Mouse (Mus musculus): Measurements from ENCODE around the gene Ift172.
"Not testable (repeated sequence)": the region's sequence is repeated elsewhere in the genome, so short reads cannot be mapped to it uniquely, and the experiment has no call there.

Ift172 gene

DNA sequence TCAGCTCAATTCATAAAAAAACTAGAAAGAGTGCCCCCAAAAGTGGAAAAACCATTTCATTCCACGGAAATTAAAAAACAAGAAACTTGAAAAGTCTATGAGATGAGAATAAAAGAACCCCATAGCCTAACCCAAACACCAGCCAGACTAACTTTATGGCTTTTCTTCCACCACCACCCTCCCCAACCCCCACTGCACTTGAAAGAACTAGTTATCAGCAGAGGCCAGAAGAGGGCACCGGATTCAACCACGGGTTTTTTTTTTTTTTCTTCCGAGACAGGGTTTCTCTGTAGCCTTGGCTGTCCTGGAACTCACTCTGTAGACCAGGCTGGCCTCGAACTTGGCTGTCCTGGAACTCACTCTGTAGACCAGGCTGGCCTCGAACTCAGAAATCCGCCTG lies 72.6 kb downstream of the Ift172 start:
- DNase-seq (ENCODE audit: low read depth, low spot score) = no peak

DNA sequence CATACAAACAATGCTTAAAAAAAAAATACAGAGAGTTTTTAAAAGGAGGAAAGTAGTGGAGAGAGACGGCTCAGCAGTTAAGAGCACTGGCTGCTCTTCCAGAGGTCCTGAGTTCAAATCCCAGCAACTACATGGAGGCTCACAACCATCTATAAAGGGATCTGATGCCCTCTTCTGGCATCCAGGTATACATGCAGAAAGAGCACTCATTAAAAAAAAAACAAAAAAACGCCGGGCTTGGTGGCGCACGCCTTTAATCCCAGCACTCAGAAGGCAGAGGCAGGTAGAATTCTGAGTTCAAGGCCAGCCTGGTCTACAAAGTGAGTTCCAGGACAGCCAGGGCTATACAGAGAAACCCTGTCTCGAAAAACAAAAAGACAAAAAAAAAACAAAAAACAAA lies 74.4 kb downstream of the Ift172 start:
- not testable (repeated sequence) for DNase-seq (ENCODE audit: low read depth, low spot score)

DNA sequence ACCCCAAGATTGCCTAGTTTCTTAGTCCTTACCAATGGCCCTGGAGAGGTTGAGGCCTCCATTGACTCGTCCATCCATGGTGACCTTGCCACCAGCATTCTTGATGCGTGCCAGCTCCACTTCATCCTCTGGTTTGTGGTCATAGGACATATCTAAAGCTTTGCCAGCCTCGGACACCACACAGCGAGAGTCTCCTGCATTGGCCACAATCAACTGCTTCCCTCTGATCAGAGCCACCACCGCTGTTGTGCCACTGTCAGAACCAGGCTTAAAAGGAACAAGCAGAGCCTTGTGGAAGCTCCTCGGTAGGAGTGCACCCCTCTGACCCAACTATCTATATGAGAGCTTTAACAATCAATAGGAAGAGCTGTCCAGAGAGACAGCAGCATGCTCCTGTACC lies 86.5 kb downstream of the Ift172 start:
- DNase-seq (ENCODE audit: low read depth, low spot score) = no peak

DNA sequence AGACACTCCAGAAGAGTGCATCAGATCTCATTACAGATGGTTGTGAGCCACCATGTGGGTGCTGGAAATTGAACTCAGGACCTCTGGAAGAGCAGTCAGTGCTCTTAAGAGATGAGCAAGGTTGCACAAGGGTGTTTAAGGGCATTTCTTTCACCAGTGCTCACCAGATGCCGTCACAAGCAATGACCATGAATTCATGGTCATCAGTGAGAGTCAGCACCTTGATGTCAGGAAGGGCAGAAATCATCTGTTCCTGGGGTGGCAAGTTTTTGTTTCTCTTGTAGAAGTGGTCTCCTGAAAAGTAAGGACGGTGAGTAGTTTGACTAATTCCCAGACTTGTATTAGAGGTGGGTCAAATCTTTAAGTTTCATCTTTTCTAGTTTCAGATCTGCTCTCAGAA lies 87.0 kb downstream of the Ift172 start:
- DNase-seq (ENCODE audit: low read depth, low spot score) = no peak
